Mouse (Mus musculus) liver, embryonic 15.5 days (tissue): ENCODE measurements around the gene Traip. TPM values are rescaled to one million over a fixed set of nuclear protein-coding genes. Genes with fewer than 3 reads are reported as not detected.
"Not testable (repeated sequence)": the region's sequence is repeated elsewhere in the genome, so short reads cannot be mapped to it uniquely, and the experiment has no call there.

Experiments used
- ATAC-seq: fragments of 200-750 bp; cut with Nextera tagmentation; 2 replicates; pipeline ENCODE4 v1.8.0; 2017; ENCODE audit warnings: moderate number of reproducible peaks, mild to moderate bottlenecking, moderate library complexity; ENCODE audit not compliant: insufficient read depth
- H3K27ac ChIP-seq: fragments of 300-500 bp; sonication (generic); replicated peaks from 2 replicates; pipeline ENCODE4 v1.5.1; 2015; ENCODE audit warnings: mild to moderate bottlenecking, inconsistent platforms
- H3K27me3 ChIP-seq: fragments of 300-500 bp; sonication (generic); 2 replicates; pipeline ENCODE4 v1.6.1; 2015; ENCODE audit warnings: mild to moderate bottlenecking, inconsistent platforms
- H3K36me3 ChIP-seq: fragments of 300-500 bp; sonication (generic); replicated peaks from 2 replicates; pipeline ENCODE4 v1.6.1; 2015; ENCODE audit warnings: moderate library complexity, mild to moderate bottlenecking, inconsistent platforms
- H3K4me1 ChIP-seq: fragments of 300-500 bp; sonication (generic); replicated peaks from 2 replicates; pipeline ENCODE4 v1.6.1; 2015; ENCODE audit warnings: inconsistent platforms
- H3K4me2 ChIP-seq: fragments of 300-500 bp; sonication (generic); 2 replicates; pipeline ENCODE4 v1.6.1; 2015; ENCODE audit warnings: moderate library complexity, mild to moderate bottlenecking, inconsistent platforms
- H3K4me3 ChIP-seq: fragments of 300-500 bp; sonication (generic); replicated peaks from 2 replicates; pipeline ENCODE4 v1.5.1; 2015; ENCODE audit warnings: mild to moderate bottlenecking, inconsistent platforms
- H3K9ac ChIP-seq: fragments of 300-500 bp; sonication (generic); 2 replicates; pipeline ENCODE4 v1.6.1; 2015; ENCODE audit warnings: moderate library complexity, mild to moderate bottlenecking, inconsistent platforms
- H3K9me3 ChIP-seq: fragments of 300-500 bp; sonication (generic); replicated peaks from 2 replicates; pipeline ENCODE4 v1.6.1; 2016; ENCODE audit warnings: inconsistent platforms
- WGBS: fragments of 180-500 bp; shearing (Covaris S2); methylation state at CpG from one replicate; pipeline ENCODE4 v1.1.7; 2015; ENCODE audit warnings: mixed read lengths; ENCODE audit not compliant: insufficient replicate concordance; 5-methylcytosine and 5-hydroxymethylcytosine counted together
- polyA plus RNA-seq: library from polyadenylated mRNA; unstranded; fragments of >200 nt; fragmentation: Nextera tagmentation; extraction: Ambion mirVana; gene quantifications from 2 replicates; pipeline ENCODE4 v1.2.1, GENCODE M21; 2015

Traip gene
- polyA plus RNA-seq, 1 experiment from 2014 or later, result 14.6 TPM

GRCm38 (mm10) chr9:108003531-108003890 is 53.6 kb downstream of the Traip start:
- ATAC-seq, result no peak
- H3K9me3 ChIP-seq, result no peaks in the 10 kb centered on the region
- WGBS, result 21% methylated on average over 8 of the region's 8 CpGs
- H3K9ac ChIP-seq, result peak overlapping the region; percentile 100
- H3K27me3 ChIP-seq, result no peaks in the 10 kb centered on the region
- H3K4me3 ChIP-seq, result peak overlapping the region; percentile 100
- peaks cover 57% of the 10 kb centered on the region for H3K4me1 ChIP-seq
- peak overlapping the region; percentile 78 for H3K4me2 ChIP-seq
- H3K27ac ChIP-seq, result peak overlapping the region; percentile 98
- peaks cover 10% of the 10 kb centered on the region for H3K36me3 ChIP-seq

GRCm38 (mm10) chr9:108008041-108008440 is 58.1 kb downstream of the Traip start:
- Histone ChIP-seq H3K4me1 (peaks cover 48% of the 10 kb centered on the region), H3K4me3 (no peak overlapping the region), H3K9me3 (no peaks in the 10 kb centered on the region), H3K27me3 (no peaks in the 10 kb centered on the region), H3K9ac (no peak overlapping the region), H3K4me2 (no peak overlapping the region), H3K27ac (no peak overlapping the region), H3K36me3 (peaks cover 20% of the 10 kb centered on the region)
- ATAC-seq, result no peak
- 85% methylated on average over 5 of the region's 5 CpGs for WGBS

GRCm38 (mm10) chr9:108010385-108010784 is 60.4 kb downstream of the Traip start:
- H3K4me3 ChIP-seq, result no peak overlapping the region
- H3K27me3 ChIP-seq, result no peaks in the 10 kb centered on the region
- no peak overlapping the region for H3K27ac ChIP-seq
- H3K36me3 ChIP-seq, result peaks cover 35% of the 10 kb centered on the region
- no peak overlapping the region for H3K4me2 ChIP-seq
- ATAC-seq, result no peak
- H3K4me1 ChIP-seq, result peaks cover 27% of the 10 kb centered on the region
- no peaks in the 10 kb centered on the region for H3K9me3 ChIP-seq
- no peak overlapping the region for H3K9ac ChIP-seq

- WGBS, result 94% methylated on average over 2 of the region's 2 CpGs
These were observed 63.6 kb downstream of the Traip start for GRCm38 (mm10) chr9:108013577-108013976.

GRCm38 (mm10) chr9:108017127-108017526 is 67.2 kb downstream of the Traip start:
- Histone ChIP-seq H3K9ac (no peak overlapping the region), H3K4me2 (no peak overlapping the region), H3K9me3 (no peaks in the 10 kb centered on the region), H3K27me3 (no peaks in the 10 kb centered on the region), H3K4me1 (peaks cover 24% of the 10 kb centered on the region), H3K27ac (no peak overlapping the region), H3K36me3 (peaks cover 63% of the 10 kb centered on the region), H3K4me3 (no peak overlapping the region)
- no peak for ATAC-seq
- WGBS, result 88% methylated on average over 3 of the region's 3 CpGs

More at GRCm38 (mm10) chr9:108013577-108013976, 63.6 kb downstream of the Traip start:
- not testable (repeated sequence) for H3K4me3 ChIP-seq, H3K27ac ChIP-seq, H3K4me2 ChIP-seq, ATAC-seq, H3K4me1 ChIP-seq, H3K27me3 ChIP-seq, H3K9ac ChIP-seq, H3K9me3 ChIP-seq
- H3K36me3 ChIP-seq, result peaks cover 56% of the 10 kb centered on the region

- H3K27ac ChIP-seq, result no peak overlapping the region
- whole genome bisulfite sequencing, result 77% methylated on average over 1 of the region's 1 CpGs
- no peak overlapping the region for H3K4me2 ChIP-seq
These were observed 70.8 kb downstream of the Traip start for GRCm38 (mm10) chr9:108020741-108021140.

More at GRCm38 (mm10) chr9:108020741-108021140, 70.8 kb downstream of the Traip start:
- Histone ChIP-seq H3K4me3 (no peak overlapping the region), H3K9ac (no peak overlapping the region), H3K36me3 (peaks cover 59% of the 10 kb centered on the region), H3K9me3 (no peaks in the 10 kb centered on the region), H3K27me3 (no peaks in the 10 kb centered on the region), H3K4me1 (peaks cover 23% of the 10 kb centered on the region)
- no peak for ATAC-seq

Other genes starting within 250 kb of the Traip start
- gene Sema3f, start 239.7 kb upstream of the Traip start, polyA plus RNA-seq, result 0.76 and 0.92 TPM in 2 replicates
- 63.8 and 72.0 TPM in 2 replicates for gene Rbm5, start 179.1 kb upstream of the Traip start, polyA plus RNA-seq
- 26.1 and 27.7 TPM in 2 replicates for gene Rbm6, start 76.9 kb upstream of the Traip start, polyA plus RNA-seq
- 3.9 and 5.0 TPM in 2 replicates for gene Mon1a, start 62.0 kb upstream of the Traip start, polyA plus RNA-seq
- gene Mst1r, start 43.3 kb upstream of the Traip start, polyA plus RNA-seq, result 0.85 and 1.4 TPM in 2 replicates
- gene Actl11, start 21.7 kb upstream of the Traip start, polyA plus RNA-seq, result not detected in 2 replicates
- gene Camkv, start 14.5 kb upstream of the Traip start, polyA plus RNA-seq, result 0.08 and 0.09 TPM in 2 replicates
- 55.7 and 60.1 TPM in 2 replicates for gene Uba7, start 25.4 kb downstream of the Traip start, polyA plus RNA-seq
- 0.54 and 0.66 TPM in 2 replicates for gene Gm20661, start 32.9 kb downstream of the Traip start, polyA plus RNA-seq
- 50.5 and 50.8 TPM in 2 replicates for gene Inka1, start 35.7 kb downstream of the Traip start, polyA plus RNA-seq
- 1.1 and 1.5 TPM in 2 replicates for gene Cdhr4, start 42.4 kb downstream of the Traip start, polyA plus RNA-seq
- not detected in 2 replicates for gene Gm20662, start 46.2 kb downstream of the Traip start, polyA plus RNA-seq
- gene Ip6k1, start 52.4 kb downstream of the Traip start, polyA plus RNA-seq, result 35.3 and 45.1 TPM in 2 replicates
- 15.3 and 16.3 TPM in 2 replicates for gene Gmppb, start 99.1 kb downstream of the Traip start, polyA plus RNA-seq
- 1.5 and 1.8 TPM in 2 replicates for gene Amigo3, start 103.0 kb downstream of the Traip start, polyA plus RNA-seq
- gene Mst1, start 130.3 kb downstream of the Traip start, polyA plus RNA-seq, result 41.1 and 51.2 TPM in 2 replicates
- gene Rnf123, start 133.2 kb downstream of the Traip start, polyA plus RNA-seq, result 100 and 123 TPM in 2 replicates
- 194 and 242 TPM in 2 replicates for gene Apeh, start 144.5 kb downstream of the Traip start, polyA plus RNA-seq
- 1.4 TPM in 2 replicates for gene Bsn, start 240.2 kb downstream of the Traip start, polyA plus RNA-seq